Mouse (Mus musculus) kidney, embryonic 15.5 days (tissue): ENCODE data around the gene Ahcyl2. TPM values are rescaled to one million over a fixed set of nuclear protein-coding genes. Genes with fewer than 3 reads are reported as not detected.

ENCODE experiments used
- ATAC-seq: fragments of 200-750 bp; cut with Nextera tagmentation; replicated peaks from 2 replicates; pipeline ENCODE4 v1.8.0; 2017; ENCODE audit warnings: moderate TSS enrichment; ENCODE audit not compliant: low FRiP score
- H3K27ac ChIP-seq: fragments of 300-500 bp; sonication (generic); 2 replicates; pipeline ENCODE4 v1.5.1; 2015; ENCODE audit warnings: mild to moderate bottlenecking, inconsistent platforms
- H3K27me3 ChIP-seq: fragments of 300-500 bp; sonication (generic); 2 replicates; pipeline ENCODE4 v1.6.1; 2015; ENCODE audit warnings: inconsistent platforms
- H3K36me3 ChIP-seq: fragments of 300-500 bp; sonication (generic); 2 replicates; pipeline ENCODE4 v1.6.1; 2015; ENCODE audit warnings: inconsistent platforms
- H3K4me1 ChIP-seq: fragments of 300-500 bp; sonication (generic); 2 replicates; pipeline ENCODE4 v1.6.1; 2015; ENCODE audit warnings: inconsistent platforms
- H3K4me2 ChIP-seq: fragments of 300-500 bp; sonication (generic); 2 replicates; pipeline ENCODE4 v1.6.1; 2015; ENCODE audit warnings: moderate library complexity, mild to moderate bottlenecking, inconsistent platforms
- H3K4me3 ChIP-seq: fragments of 300-500 bp; sonication (generic); replicated peaks from 2 replicates; pipeline ENCODE4 v1.5.1; 2015; ENCODE audit warnings: mild to moderate bottlenecking, inconsistent platforms
- H3K9ac ChIP-seq: fragments of 300-500 bp; sonication (generic); 2 replicates; pipeline ENCODE4 v1.6.1; 2015; ENCODE audit warnings: mild to moderate bottlenecking, inconsistent platforms
- H3K9me3 ChIP-seq: fragments of 300-500 bp; sonication (generic); replicated peaks from 2 replicates; pipeline ENCODE4 v1.6.1; 2016; ENCODE audit warnings: inconsistent platforms
- WGBS: fragments of 180-500 bp; shearing (Covaris S2); methylation state at CpG from one replicate; pipeline ENCODE4 v1.1.7; 2015; ENCODE audit warnings: mixed read lengths; 5-methylcytosine and 5-hydroxymethylcytosine counted together
- polyA plus RNA-seq: library from polyadenylated mRNA; unstranded; fragments of >200 nt; fragmentation: Nextera tagmentation; extraction: Ambion mirVana; gene quantifications from 2 replicates; pipeline ENCODE4 v1.2.1, GENCODE M21; 2015

Ahcyl2 gene
- 16.1 and 16.5 TPM in 2 replicates for polyA plus RNA-seq

GRCm38 (mm10) chr6:29767813-29768660 lies at the start of gene Ahcyl2:
TSS of gene Ahcyl2 (plus strand) at chr6:29768011.
- WGBS: under 1% methylated on average over 55 of the region's 61 CpGs
- no peaks in the 10 kb centered on the region for H3K27me3 ChIP-seq
- H3K36me3 ChIP-seq: no peaks in the 10 kb centered on the region

GRCm38 (mm10) chr6:29718894-29719329 lies 48.9 kb upstream of the Ahcyl2 start:
- Histone ChIP-seq H3K4me2 (peak overlapping the region; percentile 60), H3K4me3 (peak overlapping the region; percentile 39), H3K9ac (peak overlapping the region; percentile 9; the same call in 1 of the 2 replicates), H3K9me3 (no peaks in the 10 kb centered on the region), H3K36me3 (no peaks in the 10 kb centered on the region), H3K27ac (peak overlapping the region; percentile 56; the same call in 1 of the 2 replicates), H3K27me3 (peaks cover 6% of the 10 kb centered on the region; the same call in 1 of the 2 replicates), H3K4me1 (peaks cover 23% of the 10 kb centered on the region)
- ATAC-seq: peak; percentile 88
- 4% methylated on average over 15 of the region's 15 CpGs for WGBS

More at GRCm38 (mm10) chr6:29767813-29768660, at the start of gene Ahcyl2:
- peak; percentile 98 for ATAC-seq
- Histone ChIP-seq H3K27ac (peak within 1 kb of the TSS; percentile 95), H3K9me3 (no peaks in the 10 kb centered on the region), H3K4me2 (peak within 1 kb of the TSS; percentile 78), H3K9ac (peak within 1 kb of the TSS; percentile 87), H3K4me3 (peak within 1 kb of the TSS; percentile 95), H3K4me1 (peaks cover 11% of the 10 kb centered on the region)

GRCm38 (mm10) chr6:29721890-29722289 lies 45.9 kb upstream of the Ahcyl2 start:
- Histone ChIP-seq H3K4me1 (peaks cover 23% of the 10 kb centered on the region), H3K27me3 (peaks cover 6% of the 10 kb centered on the region; the same call in 1 of the 2 replicates), H3K9me3 (no peaks in the 10 kb centered on the region), H3K9ac (no peak overlapping the region), H3K36me3 (no peaks in the 10 kb centered on the region), H3K4me2 (no peak overlapping the region), H3K27ac (no peak overlapping the region), H3K4me3 (no peak overlapping the region)
- WGBS: 74% methylated on average over 2 of the region's 2 CpGs
- ATAC-seq: no peak

- WGBS: 58% methylated on average over 1 of the region's 1 CpGs
- no peaks in the 10 kb centered on the region for H3K27me3 ChIP-seq
- no peak overlapping the region for H3K4me3 ChIP-seq
- no peak overlapping the region for H3K9ac ChIP-seq
- no peaks in the 10 kb centered on the region for H3K4me1 ChIP-seq
- H3K36me3 ChIP-seq: no peaks in the 10 kb centered on the region
- H3K27ac ChIP-seq: no peak overlapping the region
- ATAC-seq: no peak
- H3K9me3 ChIP-seq: no peaks in the 10 kb centered on the region
- no peak overlapping the region for H3K4me2 ChIP-seq
Observed at GRCm38 (mm10) chr6:29726576-29727200, 41.1 kb upstream of the Ahcyl2 start.

- 72% methylated on average over 3 of the region's 3 CpGs for WGBS
Observed at GRCm38 (mm10) chr6:29728035-29728434, 39.8 kb upstream of the Ahcyl2 start.

GRCm38 (mm10) chr6:29729491-29729890 lies 38.3 kb upstream of the Ahcyl2 start:
- Histone ChIP-seq H3K27me3 (no peaks in the 10 kb centered on the region), H3K9me3 (no peaks in the 10 kb centered on the region), H3K9ac (no peak overlapping the region), H3K4me1 (peaks cover 2% of the 10 kb centered on the region; the same call in 1 of the 2 replicates), H3K27ac (no peak overlapping the region), H3K4me2 (no peak overlapping the region), H3K4me3 (no peak overlapping the region), H3K36me3 (no peaks in the 10 kb centered on the region)
- no peak for ATAC-seq
- WGBS: 39% methylated on average over 1 of the region's 1 CpGs

More at GRCm38 (mm10) chr6:29728035-29728434, 39.8 kb upstream of the Ahcyl2 start:
- no peak overlapping the region for H3K4me2 ChIP-seq
- no peaks in the 10 kb centered on the region for H3K36me3 ChIP-seq
- no peak overlapping the region for H3K4me3 ChIP-seq
- H3K9ac ChIP-seq: no peak overlapping the region
- no peaks in the 10 kb centered on the region for H3K27me3 ChIP-seq
- H3K9me3 ChIP-seq: no peaks in the 10 kb centered on the region
- no peaks in the 10 kb centered on the region for H3K4me1 ChIP-seq
- ATAC-seq: no peak
- no peak overlapping the region for H3K27ac ChIP-seq

GRCm38 (mm10) chr6:29735336-29735688 lies 32.5 kb upstream of the Ahcyl2 start, which contains the start of gene Smo:
TSS of gene Smo (plus strand) at chr6:29735503.
- peaks cover 11% of the 10 kb centered on the region for H3K36me3 ChIP-seq
- H3K4me2 ChIP-seq: peak within 1 kb of the TSS; percentile 76
- H3K9me3 ChIP-seq: no peaks in the 10 kb centered on the region
- peaks cover 29% of the 10 kb centered on the region for H3K4me1 ChIP-seq
- WGBS: under 1% methylated on average over 26 of the region's 30 CpGs
- peak within 1 kb of the TSS; percentile 94 for H3K27ac ChIP-seq
- H3K27me3 ChIP-seq: no peaks in the 10 kb centered on the region
- peak within 1 kb of the TSS; percentile 91 for H3K4me3 ChIP-seq
- H3K9ac ChIP-seq: peak within 1 kb of the TSS; percentile 99
- ATAC-seq: peak; percentile 98

GRCm38 (mm10) chr6:29735689-29736451 lies 31.9 kb upstream of the Ahcyl2 start:
- no peaks in the 10 kb centered on the region for H3K27me3 ChIP-seq
- H3K4me2 ChIP-seq: peak overlapping the region; percentile 76
- no peaks in the 10 kb centered on the region for H3K9me3 ChIP-seq
- H3K4me3 ChIP-seq: peak overlapping the region; percentile 91
- H3K27ac ChIP-seq: peak overlapping the region; percentile 94
- H3K4me1 ChIP-seq: peaks cover 31% of the 10 kb centered on the region
- H3K36me3 ChIP-seq: peaks cover 11% of the 10 kb centered on the region
- under 1% methylated on average over 75 of the region's 75 CpGs for WGBS
- peak; percentile 89 for ATAC-seq
- H3K9ac ChIP-seq: peak overlapping the region; percentile 99

- no peaks in the 10 kb centered on the region for H3K9me3 ChIP-seq
- H3K4me1 ChIP-seq: peaks cover 31% of the 10 kb centered on the region
- peak overlapping the region; percentile 94 for H3K27ac ChIP-seq
- no peak for ATAC-seq
- whole genome bisulfite sequencing: 10% methylated on average over 13 of the region's 13 CpGs
- H3K36me3 ChIP-seq: peaks cover 11% of the 10 kb centered on the region
- peak overlapping the region; percentile 76 for H3K4me2 ChIP-seq
- peak overlapping the region; percentile 99 for H3K9ac ChIP-seq
- H3K27me3 ChIP-seq: no peaks in the 10 kb centered on the region
- peak overlapping the region; percentile 91 for H3K4me3 ChIP-seq
Observed at GRCm38 (mm10) chr6:29736610-29737458, 31.0 kb upstream of the Ahcyl2 start.

GRCm38 (mm10) chr6:29751466-29752152 lies 16.2 kb upstream of the Ahcyl2 start:
- no peak overlapping the region for H3K4me3 ChIP-seq
- no peaks in the 10 kb centered on the region for H3K4me1 ChIP-seq
- H3K27me3 ChIP-seq: no peaks in the 10 kb centered on the region
- no peak overlapping the region for H3K9ac ChIP-seq
- no peak overlapping the region for H3K4me2 ChIP-seq
- 88% methylated on average over 3 of the region's 3 CpGs for WGBS
- H3K36me3 ChIP-seq: peaks cover 48% of the 10 kb centered on the region
- H3K9me3 ChIP-seq: peaks cover 5% of the 10 kb centered on the region; the same call in 1 of the 2 replicates
- no peak for ATAC-seq
- no peak overlapping the region for H3K27ac ChIP-seq
